Mouse (Mus musculus): ENCODE measurements around the gene Hoxc5. TPM values are rescaled to one million over a fixed set of nuclear protein-coding genes. Genes with fewer than 3 reads are reported as not detected.

Hoxc5 gene
- polyA plus RNA-seq, 1 experiment from 2014 or later, result 0.27 TPM

DNA sequence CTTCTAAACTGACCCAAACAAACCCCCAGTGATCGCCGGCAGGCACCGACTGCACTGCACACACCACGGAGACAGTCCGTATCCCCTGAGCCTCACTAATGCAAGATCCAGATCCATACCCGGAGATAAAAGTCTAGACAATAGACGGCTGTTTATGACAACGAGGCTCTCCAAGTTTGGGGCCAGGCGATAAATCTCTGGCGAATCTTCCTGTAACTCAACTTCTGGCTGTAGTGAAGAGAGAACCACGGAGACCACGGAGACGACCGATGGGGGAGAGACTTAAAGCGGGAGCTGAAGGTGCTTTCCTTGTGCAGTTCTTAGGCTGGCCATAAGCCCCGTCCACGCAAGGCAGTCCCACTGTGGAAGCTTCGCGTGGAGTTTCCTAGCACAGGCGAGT lies 17.5 kb upstream of the Hoxc5 start:
- H3K4me3 ChIP-seq (replicated peaks), result no peak overlapping the region
- 2% methylated on average over 20 of the region's 20 CpGs for WGBS (ENCODE audit: insufficient replicate concordance)
- H3K27me3 ChIP-seq, result peaks cover 100% of the 10 kb centered on the region
- H3K36me3 ChIP-seq, result no peaks in the 10 kb centered on the region
- H3K4me1 ChIP-seq (replicated peaks), result no peaks in the 10 kb centered on the region
- DNase-seq, result no peak
- no peak overlapping the region for H3K27ac ChIP-seq
- no peaks in the 10 kb centered on the region for H3K9me3 ChIP-seq (replicated peaks)
- ATAC-seq (ENCODE audit: low read depth), result no peak
- no peak overlapping the region for H3K4me2 ChIP-seq
- H3K9ac ChIP-seq, result no peak overlapping the region

DNA sequence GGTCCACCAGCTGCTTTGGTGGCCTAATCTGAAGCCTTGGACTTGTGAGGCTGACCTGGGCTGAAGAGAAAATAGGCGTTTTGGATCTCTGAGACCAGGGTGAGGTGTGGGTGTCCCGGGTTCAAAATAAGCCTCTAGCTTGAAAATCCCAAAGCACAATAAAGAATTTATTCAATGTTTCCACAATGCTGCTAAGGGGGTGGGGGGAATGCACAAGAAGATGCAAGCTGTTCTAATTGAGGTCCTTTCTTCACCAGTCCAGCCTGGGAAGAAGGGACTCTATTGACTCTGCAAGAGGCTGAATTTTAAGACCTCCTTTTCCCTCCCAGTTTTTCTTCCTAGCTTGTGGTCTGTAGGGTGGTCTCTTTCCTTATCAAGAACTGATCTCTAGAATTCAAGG lies 16.4 kb upstream of the Hoxc5 start:
- peaks cover 100% of the 10 kb centered on the region for H3K27me3 ChIP-seq
- no peak for DNase-seq
- 7% methylated on average over 2 of the region's 2 CpGs for WGBS (ENCODE audit: insufficient replicate concordance)
- H3K9ac ChIP-seq, result no peak overlapping the region
- no peaks in the 10 kb centered on the region for H3K4me1 ChIP-seq (replicated peaks)
- H3K4me2 ChIP-seq, result no peak overlapping the region
- no peak for ATAC-seq (ENCODE audit: low read depth)
- H3K4me3 ChIP-seq (replicated peaks), result no peak overlapping the region
- no peaks in the 10 kb centered on the region for H3K9me3 ChIP-seq (replicated peaks)
- no peaks in the 10 kb centered on the region for H3K36me3 ChIP-seq
- H3K27ac ChIP-seq, result no peak overlapping the region

DNA sequence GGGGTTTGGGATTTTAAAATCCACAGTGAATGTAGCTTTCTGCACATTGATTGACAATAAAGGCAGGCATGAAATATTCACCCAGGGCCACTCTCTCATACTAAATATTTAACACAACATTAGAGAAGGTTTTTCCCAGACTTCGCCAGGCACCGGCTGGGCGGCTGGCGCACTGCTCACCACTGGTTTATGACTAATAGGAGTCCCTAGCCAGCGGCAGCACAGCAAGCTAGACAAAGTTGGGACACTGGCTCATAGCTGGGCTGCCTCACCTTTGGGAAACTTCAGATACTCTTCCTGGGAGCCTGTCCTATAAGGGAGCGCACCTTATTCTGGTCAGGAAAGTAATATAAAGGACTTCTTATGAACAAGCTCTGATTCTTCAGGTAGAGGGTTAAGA lies 13.7 kb upstream of the Hoxc5 start:
- H3K9ac ChIP-seq, result no peak overlapping the region
- H3K4me2 ChIP-seq, result no peak overlapping the region
- WGBS (ENCODE audit: insufficient replicate concordance), result 9% methylated on average over 6 of the region's 6 CpGs
- H3K36me3 ChIP-seq, result no peaks in the 10 kb centered on the region
- peaks cover 100% of the 10 kb centered on the region for H3K27me3 ChIP-seq
- no peak overlapping the region for H3K4me3 ChIP-seq (replicated peaks)
- no peak for ATAC-seq (ENCODE audit: low read depth)
- no peaks in the 10 kb centered on the region for H3K9me3 ChIP-seq (replicated peaks)
- no peaks in the 10 kb centered on the region for H3K4me1 ChIP-seq (replicated peaks)
- DNase-seq, result no peak
- H3K27ac ChIP-seq, result no peak overlapping the region

DNA sequence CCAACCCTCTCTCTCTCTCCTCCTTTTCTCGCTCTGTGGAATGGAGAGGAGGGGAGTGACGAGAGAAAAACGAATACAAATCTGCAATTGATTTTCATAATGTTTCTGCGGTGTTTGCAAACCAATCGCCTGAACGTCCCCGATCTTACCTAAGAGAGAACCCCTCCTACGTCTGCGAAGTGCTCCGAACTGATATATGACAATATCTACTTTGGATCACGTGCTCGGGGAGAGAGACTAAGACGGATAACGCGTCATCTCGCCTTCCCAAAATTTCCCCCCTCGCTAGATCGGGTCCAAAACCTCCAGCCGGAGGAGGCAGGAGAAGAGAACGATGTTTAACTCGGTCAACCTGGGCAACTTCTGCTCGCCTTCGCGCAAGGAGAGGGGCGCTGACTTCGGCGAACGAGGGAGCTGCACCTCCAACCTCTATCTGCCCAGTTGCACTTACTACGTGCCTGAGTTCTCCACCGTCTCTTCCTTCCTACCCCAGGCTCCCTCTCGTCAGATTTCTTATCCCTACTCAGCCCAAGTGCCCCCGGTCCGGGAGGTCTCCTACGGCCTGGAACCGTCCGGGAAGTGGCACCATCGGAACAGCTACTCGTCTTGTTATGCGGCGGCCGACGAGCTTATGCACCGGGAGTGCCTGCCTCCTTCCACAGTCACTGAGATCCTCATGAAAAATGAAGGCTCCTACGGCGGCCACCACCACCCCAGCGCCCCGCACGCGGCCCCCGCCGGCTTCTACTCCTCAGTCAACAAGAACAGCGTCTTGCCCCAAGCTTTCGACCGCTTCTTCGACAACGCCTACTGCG lies 12.8 kb upstream of the Hoxc5 start, which contains the start of gene Hoxc11:
Gene Hoxc11, plus strand, starts transcription at position 236 of the 815 bp plus-strand sequence.
- no peak within 1 kb of the TSS for H3K9ac ChIP-seq
- DNase-seq, result no peak
- no peaks in the 10 kb centered on the region for H3K4me1 ChIP-seq (replicated peaks)
- ATAC-seq (ENCODE audit: low read depth), result no peak
- no peaks in the 10 kb centered on the region for H3K9me3 ChIP-seq (replicated peaks)
- no peak within 1 kb of the TSS for H3K4me2 ChIP-seq
- H3K36me3 ChIP-seq, result no peaks in the 10 kb centered on the region
- WGBS (ENCODE audit: insufficient replicate concordance), result 2% methylated on average over 56 of the region's 57 CpGs
- peaks cover 99% of the 10 kb centered on the region for H3K27me3 ChIP-seq
- H3K4me3 ChIP-seq (replicated peaks), result no peak within 1 kb of the TSS
- H3K27ac ChIP-seq, result no peak within 1 kb of the TSS

DNA sequence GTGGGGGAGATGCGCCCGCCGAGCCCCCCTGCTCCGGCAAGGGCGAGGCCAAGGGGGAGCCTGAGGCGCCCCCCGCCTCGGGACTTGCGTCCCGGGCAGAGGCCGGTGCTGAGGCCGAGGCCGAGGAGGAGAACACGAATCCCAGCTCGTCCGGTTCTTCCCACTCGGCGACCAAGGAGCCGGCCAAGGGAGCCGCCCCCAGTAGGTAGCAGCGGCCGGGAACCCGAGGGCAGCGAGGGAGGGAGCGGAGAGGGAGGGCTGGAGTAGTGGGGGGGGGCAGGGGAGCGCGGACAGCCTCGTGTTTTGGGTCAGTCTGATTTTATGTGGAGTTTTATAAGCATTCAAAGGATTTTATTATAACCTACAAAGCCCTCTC lies 12.2 kb upstream of the Hoxc5 start:
- ATAC-seq (ENCODE audit: low read depth) (no peak), DNase-seq (no peak)
- WGBS (ENCODE audit: insufficient replicate concordance), result 2% methylated on average over 28 of the region's 28 CpGs
- no peaks in the 10 kb centered on the region for H3K9me3 ChIP-seq (replicated peaks)
- H3K4me1 ChIP-seq (replicated peaks), result no peaks in the 10 kb centered on the region
- H3K27ac ChIP-seq, result no peak overlapping the region
- H3K4me3 ChIP-seq (replicated peaks), result no peak overlapping the region
- H3K27me3 ChIP-seq, result peaks cover 99% of the 10 kb centered on the region
- H3K36me3 ChIP-seq, result no peaks in the 10 kb centered on the region
- no peak overlapping the region for H3K9ac ChIP-seq
- no peak overlapping the region for H3K4me2 ChIP-seq

DNA sequence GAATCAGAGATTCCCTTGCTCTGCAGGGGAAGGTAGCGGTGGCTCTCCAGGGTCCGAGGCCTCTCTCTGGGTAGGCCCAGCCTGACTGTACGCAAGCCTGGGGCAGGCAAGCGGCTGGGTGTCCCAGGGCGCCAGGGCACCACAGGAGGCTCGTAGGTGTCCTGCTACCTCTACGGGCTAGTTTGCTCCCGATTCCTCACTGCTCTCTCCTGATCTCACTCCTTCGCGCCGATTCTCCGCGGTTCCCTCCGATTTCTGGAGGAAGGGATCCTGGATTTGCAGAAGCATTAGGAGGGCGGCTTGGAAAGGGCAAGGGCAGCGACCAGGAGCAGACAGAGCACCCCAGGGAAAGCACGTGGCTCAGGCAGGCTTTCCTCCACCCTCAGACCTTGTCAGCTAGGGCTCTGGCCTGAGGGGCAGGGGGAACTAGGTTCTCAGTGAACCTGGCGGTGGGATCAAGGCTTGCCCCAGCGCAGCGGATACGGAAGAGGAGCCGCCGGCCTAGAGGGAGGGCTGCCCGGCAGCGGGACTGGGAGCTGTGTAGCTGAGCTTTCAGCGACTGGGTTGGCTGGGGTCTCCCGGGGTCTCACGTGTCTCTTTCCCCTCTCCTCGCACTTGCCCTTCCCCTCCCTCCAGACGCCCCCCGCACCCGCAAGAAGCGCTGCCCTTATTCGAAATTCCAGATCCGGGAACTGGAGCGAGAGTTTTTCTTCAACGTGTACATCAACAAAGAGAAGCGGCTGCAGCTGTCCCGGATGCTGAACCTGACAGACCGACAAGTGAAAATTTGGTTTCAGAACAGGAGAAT lies 11.2 kb upstream of the Hoxc5 start:
- no peak overlapping the region for H3K27ac ChIP-seq
- 2% methylated on average over 40 of the region's 40 CpGs for WGBS (ENCODE audit: insufficient replicate concordance)
- H3K36me3 ChIP-seq, result no peaks in the 10 kb centered on the region
- H3K9me3 ChIP-seq (replicated peaks), result no peaks in the 10 kb centered on the region
- no peak overlapping the region for H3K9ac ChIP-seq
- no peak for ATAC-seq (ENCODE audit: low read depth)
- no peak for DNase-seq
- peaks cover 99% of the 10 kb centered on the region for H3K27me3 ChIP-seq
- no peak overlapping the region for H3K4me2 ChIP-seq
- H3K4me1 ChIP-seq (replicated peaks), result no peaks in the 10 kb centered on the region
- H3K4me3 ChIP-seq (replicated peaks), result no peak overlapping the region

DNA sequence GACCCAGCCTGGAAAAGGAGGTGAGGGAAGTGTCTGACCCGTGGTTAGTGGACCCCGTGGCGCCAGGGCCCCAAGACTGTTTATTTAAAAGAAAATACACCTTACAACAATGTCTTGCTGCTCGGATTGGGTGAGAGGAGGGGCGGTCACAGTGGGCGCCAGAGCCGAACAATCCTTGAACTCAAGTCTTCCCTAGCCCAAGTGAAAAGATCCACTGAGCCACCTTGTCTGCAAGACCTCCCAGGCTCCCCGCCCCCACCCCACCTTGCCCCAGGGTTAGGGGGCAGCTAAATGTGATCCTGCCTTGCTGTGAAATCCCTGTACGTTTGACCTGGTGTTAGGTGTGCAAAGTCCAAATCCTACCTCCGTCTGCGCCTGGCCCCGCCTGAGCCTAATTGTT lies 10.3 kb upstream of the Hoxc5 start:
- 2% methylated on average over 12 of the region's 12 CpGs for WGBS (ENCODE audit: insufficient replicate concordance)
- H3K36me3 ChIP-seq, result no peaks in the 10 kb centered on the region
- peaks cover 99% of the 10 kb centered on the region for H3K27me3 ChIP-seq
- no peak overlapping the region for H3K27ac ChIP-seq
- H3K4me1 ChIP-seq (replicated peaks), result no peaks in the 10 kb centered on the region
- H3K9me3 ChIP-seq (replicated peaks), result no peaks in the 10 kb centered on the region
- H3K4me2 ChIP-seq, result no peak overlapping the region
- DNase-seq (no peak), ATAC-seq (ENCODE audit: low read depth) (no peak)
- H3K9ac ChIP-seq, result no peak overlapping the region
- H3K4me3 ChIP-seq (replicated peaks), result no peak overlapping the region

DNA sequence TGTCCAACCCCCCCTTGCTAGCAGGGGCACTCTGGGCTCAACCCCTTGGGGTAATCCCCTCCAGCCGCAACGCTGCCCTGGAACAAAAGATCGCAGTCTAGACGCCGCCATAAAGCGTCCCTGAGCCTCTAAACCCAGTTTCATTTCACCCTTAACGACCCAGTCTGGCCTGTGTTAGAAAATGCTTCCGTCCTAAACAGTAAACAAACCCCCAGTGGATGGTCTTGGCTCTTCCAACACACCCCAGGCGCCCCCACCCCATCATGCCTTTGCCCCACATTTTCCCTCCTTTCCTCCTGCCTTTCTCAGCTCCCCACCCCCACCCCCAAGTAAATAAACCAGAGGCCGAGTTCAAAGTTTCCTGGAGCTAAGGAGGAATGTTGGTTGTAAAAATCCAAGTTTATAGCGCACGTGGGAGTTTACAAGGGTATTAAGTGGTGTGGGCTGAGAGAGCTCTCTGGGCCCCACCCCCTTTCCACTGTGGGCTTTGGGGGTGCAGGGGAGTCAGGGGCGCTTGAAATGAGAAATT lies 7.5 kb upstream of the Hoxc5 start:
- no peak overlapping the region for H3K4me2 ChIP-seq
- no peak overlapping the region for H3K4me3 ChIP-seq (replicated peaks)
- no peak for DNase-seq
- WGBS (ENCODE audit: insufficient replicate concordance), result 1% methylated on average over 13 of the region's 13 CpGs
- peaks cover 97% of the 10 kb centered on the region for H3K27me3 ChIP-seq
- no peak overlapping the region for H3K27ac ChIP-seq
- H3K36me3 ChIP-seq, result no peaks in the 10 kb centered on the region
- no peak for ATAC-seq (ENCODE audit: low read depth)
- H3K9ac ChIP-seq, result no peak overlapping the region
- H3K9me3 ChIP-seq (replicated peaks), result no peaks in the 10 kb centered on the region
- H3K4me1 ChIP-seq (replicated peaks), result no peaks in the 10 kb centered on the region

DNA sequence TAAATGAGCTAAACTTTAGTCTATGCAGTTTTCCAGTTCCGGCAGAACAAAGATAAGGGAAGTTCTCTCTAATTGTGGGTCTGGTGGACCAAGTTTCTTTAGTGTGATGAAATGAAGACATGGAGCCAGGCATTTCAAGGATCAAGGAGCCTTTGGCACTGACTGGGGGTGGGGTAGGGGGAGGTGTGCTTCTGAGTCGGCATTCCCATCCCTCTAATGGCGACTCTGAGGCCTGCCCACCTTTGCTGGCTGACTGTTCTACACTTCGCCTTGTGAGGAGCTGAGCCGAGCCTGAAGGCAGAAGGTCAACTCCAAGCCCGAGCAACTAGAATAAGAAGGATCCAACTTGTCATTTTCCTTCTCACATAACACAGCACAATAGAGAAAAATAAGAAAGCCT lies 5.5 kb upstream of the Hoxc5 start:
- Histone ChIP-seq H3K4me2 (no peak overlapping the region), H3K36me3 (no peaks in the 10 kb centered on the region), H3K9me3 (replicated peaks) (no peaks in the 10 kb centered on the region), H3K9ac (no peak overlapping the region), H3K4me3 (replicated peaks) (no peak overlapping the region), H3K4me1 (replicated peaks) (0 out of 2 replicates have a peak, but pooled peaks cover 1% of the 10 kb centered on the region), H3K27ac (no peak overlapping the region), H3K27me3 (peaks cover 97% of the 10 kb centered on the region)
- DNase-seq (no peak), ATAC-seq (ENCODE audit: low read depth) (no peak)
- WGBS (ENCODE audit: insufficient replicate concordance), result 4% methylated on average over 6 of the region's 6 CpGs

DNA sequence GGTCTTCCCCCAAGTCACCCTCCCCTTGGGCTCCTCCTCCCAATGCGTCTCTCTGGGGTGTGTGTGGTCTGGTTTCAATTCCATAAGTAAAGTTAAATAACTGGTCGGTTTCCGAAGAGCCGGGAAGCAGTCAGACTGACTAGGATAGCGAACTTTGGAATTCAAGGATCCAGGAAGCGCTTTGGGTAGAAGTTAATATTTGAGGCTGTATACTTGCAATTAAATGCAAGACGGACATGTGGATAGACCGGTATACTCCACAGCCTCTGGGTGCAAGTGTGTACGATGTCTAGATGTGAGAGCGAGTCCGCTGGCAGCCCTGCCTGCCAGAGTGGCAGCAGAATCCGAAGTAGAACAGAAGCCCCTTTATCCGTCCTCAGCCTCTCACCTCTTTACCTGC lies 4.8 kb upstream of the Hoxc5 start:
- ATAC-seq (ENCODE audit: low read depth) (no peak), DNase-seq (no peak)
- Histone ChIP-seq H3K27me3 (peaks cover 97% of the 10 kb centered on the region), H3K36me3 (no peaks in the 10 kb centered on the region), H3K27ac (no peak overlapping the region), H3K4me1 (replicated peaks) (0 out of 2 replicates have a peak, but pooled peaks cover 2% of the 10 kb centered on the region), H3K4me2 (no peak overlapping the region), H3K9me3 (replicated peaks) (no peaks in the 10 kb centered on the region), H3K9ac (no peak overlapping the region), H3K4me3 (replicated peaks) (no peak overlapping the region)
- WGBS (ENCODE audit: insufficient replicate concordance), result 2% methylated on average over 13 of the region's 13 CpGs

DNA sequence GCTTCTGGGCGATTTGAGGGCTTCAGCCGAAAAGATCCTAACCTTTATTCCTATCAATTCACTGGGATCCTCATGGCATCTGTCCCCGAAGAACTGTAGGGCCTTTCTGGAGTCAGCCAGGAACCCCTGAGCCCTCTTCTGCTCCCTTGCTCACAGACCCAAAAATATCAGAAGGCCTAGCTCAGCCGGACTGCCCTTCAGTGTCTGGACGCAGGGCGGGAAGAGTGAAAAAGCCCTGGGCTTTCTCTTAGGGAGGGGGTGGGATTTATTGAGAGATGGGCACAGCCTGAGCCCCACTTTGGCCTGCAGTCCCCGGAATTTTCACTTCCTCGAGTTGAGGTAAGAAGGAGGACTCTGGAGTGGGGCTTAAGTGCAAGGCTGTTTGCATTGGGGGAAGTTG lies 4.0 kb upstream of the Hoxc5 start:
- DNase-seq (no peak), ATAC-seq (ENCODE audit: low read depth) (no peak)
- no peaks in the 10 kb centered on the region for H3K9me3 ChIP-seq (replicated peaks)

More for the DNA sequence above, 4.0 kb upstream of the Hoxc5 start:
- H3K4me3 ChIP-seq (replicated peaks), result no peak overlapping the region
- WGBS (ENCODE audit: insufficient replicate concordance), result 4% methylated on average over 8 of the region's 8 CpGs
- H3K27me3 ChIP-seq, result peaks cover 96% of the 10 kb centered on the region
- no peaks in the 10 kb centered on the region for H3K36me3 ChIP-seq
- no peak overlapping the region for H3K27ac ChIP-seq
- no peak overlapping the region for H3K4me2 ChIP-seq
- no peak overlapping the region for H3K9ac ChIP-seq
- 0 out of 2 replicates have a peak, but pooled peaks cover 2% of the 10 kb centered on the region for H3K4me1 ChIP-seq (replicated peaks)
